In genomic region chr14:100352961-100353452, GRCm38 (mm10) we compare ENCODE assay signal across 11 mouse cellular contexts.
DNase-seq lines count a peak whose midpoint lies in the region; ATAC-seq and TF ChIP-seq lines count a peak whose summit lies in the region.
"Had no signal": no experiment of that assay in that cellular context is flagged by ENCODE, and none has a peak within 500 bp of the region (broad histone marks: within the 10 kb centered on the region; RNA-seq: fewer than 3 reads in every experiment).

No protein-coding gene starts in this region.

- 13% methylated on average over 4 of the region's 4 CpGs for WGBS in intestine, postnatal 0 days
- WGBS in liver, embryonic 15.5 days (ENCODE audit: insufficient replicate concordance) = 30% methylated on average over 4 of the region's 4 CpGs

- no peaks in the 10 kb centered on the region for H3K27me3 ChIP-seq in intestine, postnatal 0 days (replicated peaks; ENCODE audit: control insufficient read depth, insufficient read depth, low read length)
- no peaks in the 10 kb centered on the region for H3K27me3 ChIP-seq in liver, embryonic 15.5 days
- H3K27me3 ChIP-seq: embryonic facial prominence, embryonic 15.5 days; heart, embryonic 15.5 days; megakaryocyte, embryonic 14.5 days had no signal

- H3K4me2 ChIP-seq in intestine, postnatal 0 days (replicated peaks; ENCODE audit: low read depth) = no peak overlapping the region
- H3K4me2 ChIP-seq in liver, embryonic 15.5 days = no peak overlapping the region
- H3K4me2 ChIP-seq: embryonic facial prominence, embryonic 15.5 days; heart, embryonic 15.5 days had no signal

- no peak for TF ChIP-seq CTCF in intestine, postnatal 0 days (IDR thresholded peaks at IDR 0.05; ENCODE audit: low read depth)

- H3K4me1 ChIP-seq in ES-E14 (ENCODE audit: control insufficient read depth in 2 of 2, insufficient read depth in 2 of 2, low read length in 2 of 2, poor library complexity in 1 of 2) = peaks cover 0 to 2% of the 10 kb centered on the region in 2 experiments; a peak in 1 of 4 replicates
- 0 out of 2 replicates have a peak, but pooled peaks cover 3% of the 10 kb centered on the region for H3K4me1 ChIP-seq in intestine, postnatal 0 days (replicated peaks; ENCODE audit: control insufficient read depth, insufficient read depth, low read length)
- no peaks in the 10 kb centered on the region for H3K4me1 ChIP-seq in liver, embryonic 15.5 days (replicated peaks)
- H3K4me1 ChIP-seq: embryonic facial prominence, embryonic 15.5 days; heart, embryonic 15.5 days; megakaryocyte, embryonic 14.5 days had no signal

- H3K9me3 ChIP-seq in ES-E14 (ENCODE audit: control insufficient read depth, insufficient read depth, low read depth, low read length) = no peaks in the 10 kb centered on the region
- H3K9me3 ChIP-seq in intestine, postnatal 0 days (ENCODE audit: control insufficient read depth) = no peaks in the 10 kb centered on the region
- no peaks in the 10 kb centered on the region for H3K9me3 ChIP-seq in liver, embryonic 15.5 days (replicated peaks)
- H3K9me3 ChIP-seq: embryonic facial prominence, embryonic 15.5 days; heart, embryonic 15.5 days had no signal

- DNase-seq in ES-E14 (ENCODE audit: low read depth, low spot score) = no peak
- DNase-seq in R1 (ENCODE audit: low read depth, low spot score) = peak; percentile 34
- no peak for DNase-seq in right cerebral cortex, postnatal 36 days (ENCODE audit: low spot score in 2 of 2)
- no peak for DNase-seq in lung, postnatal 10 days
- no peak for DNase-seq in frontal cortex, postnatal 10 days (ENCODE audit: low spot score in 2 of 2)

- no peak overlapping the region for H3K9ac ChIP-seq in ES-E14 (ENCODE audit: insufficient read depth, low read depth, low read length, poor library complexity, severe bottlenecking)
- no peak overlapping the region for H3K9ac ChIP-seq in intestine, postnatal 0 days (ENCODE audit: low read depth, low read length)
- no peak overlapping the region for H3K9ac ChIP-seq in liver, embryonic 15.5 days
- H3K9ac ChIP-seq: embryonic facial prominence, embryonic 15.5 days; heart, embryonic 15.5 days had no signal

- in situ Hi-C loops in ES-E14 (cut with MboI; ENCODE audit: low sequenced_read_pairs in 2 of 2, unreplicated experiment in 2 of 2) = no loop called here

- peak; percentile 96 for ATAC-seq in intestine, postnatal 0 days
- peak; percentile 82 for ATAC-seq in liver, embryonic 15.5 days (ENCODE audit: insufficient read depth)

- H3K27ac ChIP-seq in ES-E14 (ENCODE audit: insufficient read depth, low read depth, low read length, poor library complexity, severe bottlenecking) = no peak overlapping the region
- peak overlapping the region; percentile 51; the same call in 1 of the 2 replicates for H3K27ac ChIP-seq in intestine, postnatal 0 days (ENCODE audit: low read depth, low read length)
- H3K27ac ChIP-seq in liver, embryonic 15.5 days (replicated peaks) = 0 out of 2 replicates have a peak overlapping the region, but pooled peaks have one; percentile 24
- H3K27ac ChIP-seq: embryonic facial prominence, embryonic 15.5 days; heart, embryonic 15.5 days had no signal

- H3K36me3 ChIP-seq in ES-E14 (ENCODE audit: control insufficient read depth, insufficient read depth, low read length, poor library complexity, severe bottlenecking) = no peaks in the 10 kb centered on the region
- no peaks in the 10 kb centered on the region for H3K36me3 ChIP-seq in intestine, postnatal 0 days (ENCODE audit: control insufficient read depth, insufficient read depth)
- no peaks in the 10 kb centered on the region for H3K36me3 ChIP-seq in liver, embryonic 15.5 days (replicated peaks)
- H3K36me3 ChIP-seq: embryonic facial prominence, embryonic 15.5 days; G1E; heart, embryonic 15.5 days had no signal

- H3K4me3 ChIP-seq in ES-E14 (ENCODE audit: insufficient read depth in 1 of 2, low read depth in 1 of 2, low read length in 2 of 2, poor library complexity in 1 of 2, severe bottlenecking in 1 of 2) = no peak overlapping the region
- H3K4me3 ChIP-seq in intestine, postnatal 0 days (ENCODE audit: low read depth, low read length) = no peak overlapping the region
- no peak overlapping the region for H3K4me3 ChIP-seq in liver, embryonic 15.5 days (replicated peaks)
- H3K4me3 ChIP-seq: embryonic facial prominence, embryonic 15.5 days; heart, embryonic 15.5 days; megakaryocyte, embryonic 14.5 days had no signal

TF ChIP-seq in ES-E14, 5 proteins besides CTCF, POLR2A, EP300 and RAD21:
- TF ChIP-seq MAFK (IDR thresholded peaks at IDR 0.05; ENCODE audit: insufficient read depth, low read depth, low read length) (peak; percentile 80), HCFC1 (IDR thresholded peaks at IDR 0.05; ENCODE audit: borderline replicate concordance, insufficient read depth, low read length) (no peak)
